Mouse (Mus musculus) T-helper 2 cell (primary cell): ENCODE data around the gene Serpinb6b.

Experiments used
- in situ Hi-C: fragments of 300-600 bp; cut with MboI, MseI; formaldehyde crosslinking; loops from one replicate; pipeline ENCODE4 v1.15.1; 2025; ENCODE audit warnings: high pct_unique_total_duplicates

The Serpinb6b gene

DNA sequence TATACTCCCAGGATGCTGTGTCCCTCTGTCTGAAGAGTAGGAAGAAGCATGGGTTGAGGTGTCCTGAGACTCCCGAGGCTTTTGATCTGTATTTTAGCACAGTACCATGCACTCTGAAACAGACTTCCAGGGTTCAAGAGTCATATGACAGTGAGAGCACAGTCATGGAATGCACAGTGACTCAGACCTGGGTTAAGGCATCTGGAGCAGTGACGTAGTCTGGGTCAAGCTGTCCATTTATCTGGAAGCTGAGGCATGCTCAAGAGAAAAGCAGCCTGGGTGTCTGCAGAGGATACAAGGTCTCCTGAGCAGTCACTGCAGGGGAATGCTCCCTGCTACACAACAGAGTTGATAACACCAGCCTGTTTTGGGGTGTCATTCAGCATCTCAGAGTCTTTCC lies 63.5 kb downstream of the Serpinb6b start:
- in situ Hi-C loops, result no loop called here
